ENCODE assay signal across 14 mouse cellular contexts in genomic region chr4:148405255-148405788, GRCm38 (mm10). TPM values are rescaled to one million over a fixed set of nuclear protein-coding genes. Genes with fewer than 3 reads are reported as not detected.
DNase-seq lines count a peak whose midpoint lies in the region; ATAC-seq and TF ChIP-seq lines count a peak whose summit lies in the region.
"Had no signal": no experiment of that assay in that cellular context is flagged by ENCODE, and none has a peak within 500 bp of the region (broad histone marks: within the 10 kb centered on the region; RNA-seq: fewer than 3 reads in every experiment).

No protein-coding gene starts in this region.

- no peak for DNase-seq in heart, adult 9 months (ENCODE audit: low spot score in 2 of 2)
- DNase-seq in lung, postnatal 0 days (ENCODE audit: low spot score), result no peak
- DNase-seq in left cerebral cortex, adult 9 months (ENCODE audit: low spot score in 2 of 2), result no peak
- DNase-seq: cerebellum, postnatal 10 days; gastrocnemius, adult 2 months; kidney, adult 2 months; lung, postnatal 14 days had no signal

- H3K4me2 ChIP-seq in heart, embryonic 13.5 days, result peak overlapping the region; percentile 28
- H3K4me2 ChIP-seq in embryonic facial prominence, embryonic 13.5 days, result peak overlapping the region; percentile 37
- peak overlapping the region; percentile 25 for H3K4me2 ChIP-seq in limb, embryonic 15.5 days
- H3K4me2 ChIP-seq in lung, postnatal 0 days (replicated peaks; ENCODE audit: low read depth, low read length), result no peak overlapping the region
- H3K4me2 ChIP-seq: heart, embryonic 15.5 days; liver, embryonic 11.5 days had no signal

- TF ChIP-seq EP300 in lung, postnatal 0 days (IDR thresholded peaks at IDR 0.05), result no peak

- peaks cover 92% of the 10 kb centered on the region for H3K27me3 ChIP-seq in heart, embryonic 13.5 days (replicated peaks)
- peaks cover 63% of the 10 kb centered on the region for H3K27me3 ChIP-seq in E14TG2a.4 (ENCODE audit: insufficient read depth, low read length)
- H3K27me3 ChIP-seq in embryonic facial prominence, embryonic 13.5 days, result peaks cover 83% of the 10 kb centered on the region
- H3K27me3 ChIP-seq in limb, embryonic 15.5 days, result peaks cover 65% of the 10 kb centered on the region
- peaks cover 19% of the 10 kb centered on the region; the same call in 1 of the 2 replicates for H3K27me3 ChIP-seq in lung, postnatal 0 days (replicated peaks; ENCODE audit: insufficient read depth, low read length)

- WGBS in heart, embryonic 13.5 days, result 11% methylated on average over 13 of the region's 13 CpGs
- WGBS in embryonic facial prominence, embryonic 13.5 days, result 11% methylated on average over 13 of the region's 13 CpGs
- 9% methylated on average over 13 of the region's 13 CpGs for WGBS in limb, embryonic 15.5 days
- WGBS in lung, postnatal 0 days, result 15% methylated on average over 13 of the region's 13 CpGs

- no peak for ATAC-seq in heart, embryonic 13.5 days (ENCODE audit: extremely low read depth, insufficient number of reproducible peaks, low FRiP score, low TSS enrichment)
- no peak for ATAC-seq in embryonic facial prominence, embryonic 13.5 days (ENCODE audit: insufficient number of reproducible peaks, insufficient read depth, low FRiP score, low TSS enrichment, low read depth)
- ATAC-seq in limb, embryonic 15.5 days (ENCODE audit: insufficient number of reproducible peaks, low FRiP score, low TSS enrichment, low read depth), result no peak
- ATAC-seq in frontal cortex, adult (ENCODE audit: low TSS enrichment), result no peak
- no peak for ATAC-seq in lung, postnatal 0 days

- no peak overlapping the region for H3K4me3 ChIP-seq in heart, embryonic 13.5 days
- H3K4me3 ChIP-seq in E14TG2a.4 (replicated peaks; ENCODE audit: low read length), result peak overlapping the region; percentile 49
- H3K4me3 ChIP-seq in embryonic facial prominence, embryonic 13.5 days, result 0 out of 2 replicates have a peak overlapping the region, but pooled peaks have one; percentile 1
- no peak overlapping the region for H3K4me3 ChIP-seq in limb, embryonic 15.5 days
- H3K4me3 ChIP-seq in lung, postnatal 0 days (ENCODE audit: low read depth, low read length), result no peak overlapping the region
- H3K4me3 ChIP-seq: heart, embryonic 15.5 days had no signal

- H3K4me1 ChIP-seq in heart, embryonic 13.5 days, result peaks cover 12% of the 10 kb centered on the region
- peaks cover 33% of the 10 kb centered on the region for H3K4me1 ChIP-seq in E14TG2a.4 (replicated peaks; ENCODE audit: low read depth, low read length)
- peaks cover 19% of the 10 kb centered on the region for H3K4me1 ChIP-seq in embryonic facial prominence, embryonic 13.5 days
- H3K4me1 ChIP-seq in limb, embryonic 15.5 days, result peaks cover 19% of the 10 kb centered on the region
- H3K4me1 ChIP-seq in lung, postnatal 0 days (ENCODE audit: insufficient read depth, low read depth, low read length), result no peaks in the 10 kb centered on the region

- H3K27ac ChIP-seq in heart, embryonic 13.5 days (replicated peaks), result no peak overlapping the region
- no peak overlapping the region for H3K27ac ChIP-seq in embryonic facial prominence, embryonic 13.5 days
- no peak overlapping the region for H3K27ac ChIP-seq in limb, embryonic 15.5 days
- no peak overlapping the region for H3K27ac ChIP-seq in lung, postnatal 0 days (ENCODE audit: low read length)
- H3K27ac ChIP-seq: gastrocnemius, adult 2 months; heart, embryonic 15.5 days had no signal

- no peak for TF ChIP-seq CTCF in E14TG2a.4 (conservative IDR thresholded peaks at IDR 0.05; ENCODE audit: low read length)
- no peak for TF ChIP-seq CTCF in lung, postnatal 0 days (IDR thresholded peaks at IDR 0.05)

- H3K9ac ChIP-seq in heart, embryonic 13.5 days, result no peak overlapping the region
- H3K9ac ChIP-seq in embryonic facial prominence, embryonic 13.5 days, result no peak overlapping the region
- no peak overlapping the region for H3K9ac ChIP-seq in limb, embryonic 15.5 days
- H3K9ac ChIP-seq in lung, postnatal 0 days (replicated peaks; ENCODE audit: low read depth), result no peak overlapping the region
- H3K9ac ChIP-seq: heart, embryonic 15.5 days had no signal

- no peaks in the 10 kb centered on the region for H3K9me3 ChIP-seq in heart, embryonic 13.5 days
- H3K9me3 ChIP-seq in E14TG2a.4 (ENCODE audit: low read length), result no peaks in the 10 kb centered on the region
- no peaks in the 10 kb centered on the region for H3K9me3 ChIP-seq in embryonic facial prominence, embryonic 13.5 days
- H3K9me3 ChIP-seq in limb, embryonic 15.5 days, result no peaks in the 10 kb centered on the region
- H3K9me3 ChIP-seq in lung, postnatal 0 days (ENCODE audit: low read length), result no peaks in the 10 kb centered on the region
- H3K9me3 ChIP-seq: heart, embryonic 15.5 days had no signal

- no peaks in the 10 kb centered on the region for H3K36me3 ChIP-seq in heart, embryonic 13.5 days
- H3K36me3 ChIP-seq in E14TG2a.4 (ENCODE audit: insufficient read depth, low read length), result no peaks in the 10 kb centered on the region
- no peaks in the 10 kb centered on the region for H3K36me3 ChIP-seq in embryonic facial prominence, embryonic 13.5 days
- no peaks in the 10 kb centered on the region for H3K36me3 ChIP-seq in limb, embryonic 15.5 days
- H3K36me3 ChIP-seq in lung, postnatal 0 days (ENCODE audit: insufficient read depth, low read length), result no peaks in the 10 kb centered on the region
- H3K36me3 ChIP-seq: heart, embryonic 15.5 days had no signal

RNA-seq across cellular contexts. Expression of gene Ubiad1, which starts 39.2 kb away (rescaled TPM):
- 20.0 and 20.6 TPM in 2 replicates for polyA plus RNA-seq in heart, embryonic 13.5 days (2015; fragmentation: Nextera tagmentation; extraction: Ambion mirVana)
- polyA plus RNA-seq in embryonic facial prominence, embryonic 13.5 days (2015; fragmentation: Nextera tagmentation; extraction: Ambion mirVana), result 20.9 and 21.1 TPM in 2 replicates
- polyA plus RNA-seq in limb, embryonic 15.5 days (2015; fragmentation: Nextera tagmentation; extraction: Ambion mirVana), result 19.4 and 21.4 TPM in 2 replicates
- 11.4 and 11.5 TPM in 2 replicates for polyA plus RNA-seq in lung, postnatal 0 days (2015; fragmentation: Nextera tagmentation; extraction: Ambion mirVana)

RNA-seq across cellular contexts. Expression of gene Mtor, which starts 43.1 kb away (rescaled TPM):
- polyA plus RNA-seq in heart, embryonic 13.5 days (2015; fragmentation: Nextera tagmentation; extraction: Ambion mirVana), result 11.7 and 11.9 TPM in 2 replicates
- polyA plus RNA-seq in embryonic facial prominence, embryonic 13.5 days (2015; fragmentation: Nextera tagmentation; extraction: Ambion mirVana), result 14.1 and 16.5 TPM in 2 replicates
- 13.6 and 13.8 TPM in 2 replicates for polyA plus RNA-seq in limb, embryonic 15.5 days (2015; fragmentation: Nextera tagmentation; extraction: Ambion mirVana)
- polyA plus RNA-seq in lung, postnatal 0 days (2015; fragmentation: Nextera tagmentation; extraction: Ambion mirVana), result 11.1 and 15.8 TPM in 2 replicates

Comparison
In these comparisons a context has a peak if more than half of its experiments do, and no peak if none do; other contexts are left out.
1. H3K4me3 ChIP-seq: peak in E14TG2a.4 (single experiment) and embryonic facial prominence, embryonic 13.5 days (single experiment); none in heart, embryonic 13.5 days (single experiment), limb, embryonic 15.5 days (single experiment) and lung, postnatal 0 days (single experiment).